Mouse (Mus musculus) stomach, embryonic 15.5 days (tissue): ENCODE measurements around the gene Ccl22. TPM values are rescaled to one million over a fixed set of nuclear protein-coding genes. Genes with fewer than 3 reads are reported as not detected.

Experiments used
- ATAC-seq: fragments of 200-750 bp; cut with Nextera tagmentation; 2 replicates; pipeline ENCODE4 v1.8.0; 2017; ENCODE audit warnings: low read depth, moderate number of reproducible peaks, moderate TSS enrichment; ENCODE audit not compliant: insufficient read depth, low FRiP score
- H3K27ac ChIP-seq: fragments of 300-500 bp; sonication (generic); 2 replicates; pipeline ENCODE4 v1.5.1; 2015; ENCODE audit warnings: mild to moderate bottlenecking, inconsistent platforms
- H3K27me3 ChIP-seq: fragments of 300-500 bp; sonication (generic); replicated peaks from 2 replicates; pipeline ENCODE4 v1.6.1; 2015; ENCODE audit warnings: inconsistent platforms
- H3K36me3 ChIP-seq: fragments of 300-500 bp; sonication (generic); 2 replicates; pipeline ENCODE4 v1.6.1; 2015; ENCODE audit warnings: inconsistent platforms
- H3K4me1 ChIP-seq: fragments of 300-500 bp; sonication (generic); 2 replicates; pipeline ENCODE4 v1.6.1; 2015; ENCODE audit warnings: inconsistent platforms
- H3K4me2 ChIP-seq: fragments of 300-500 bp; sonication (generic); 2 replicates; pipeline ENCODE4 v1.6.1; 2015; ENCODE audit warnings: mild to moderate bottlenecking, inconsistent platforms
- H3K4me3 ChIP-seq: fragments of 300-500 bp; sonication (generic); replicated peaks from 2 replicates; pipeline ENCODE4 v1.5.1; 2015; ENCODE audit warnings: inconsistent platforms
- H3K9ac ChIP-seq: fragments of 300-500 bp; sonication (generic); 2 replicates; pipeline ENCODE4 v1.6.1; 2015; ENCODE audit warnings: inconsistent platforms
- H3K9me3 ChIP-seq: fragments of 300-500 bp; sonication (generic); 2 replicates; pipeline ENCODE4 v1.6.1; 2016; ENCODE audit warnings: inconsistent platforms
- WGBS: fragments of 180-500 bp; shearing (Covaris S2); methylation state at CpG from one replicate; pipeline ENCODE4 v1.1.7; 2015; 5-methylcytosine and 5-hydroxymethylcytosine counted together
- polyA plus RNA-seq: library from polyadenylated mRNA; unstranded; fragments of >200 nt; fragmentation: Nextera tagmentation; extraction: Ambion mirVana; gene quantifications from 2 replicates; pipeline ENCODE4 v1.2.1, GENCODE M21; 2015

Ccl22 gene
- polyA plus RNA-seq, 1 experiment from 2014 or later = not detected

DNA sequence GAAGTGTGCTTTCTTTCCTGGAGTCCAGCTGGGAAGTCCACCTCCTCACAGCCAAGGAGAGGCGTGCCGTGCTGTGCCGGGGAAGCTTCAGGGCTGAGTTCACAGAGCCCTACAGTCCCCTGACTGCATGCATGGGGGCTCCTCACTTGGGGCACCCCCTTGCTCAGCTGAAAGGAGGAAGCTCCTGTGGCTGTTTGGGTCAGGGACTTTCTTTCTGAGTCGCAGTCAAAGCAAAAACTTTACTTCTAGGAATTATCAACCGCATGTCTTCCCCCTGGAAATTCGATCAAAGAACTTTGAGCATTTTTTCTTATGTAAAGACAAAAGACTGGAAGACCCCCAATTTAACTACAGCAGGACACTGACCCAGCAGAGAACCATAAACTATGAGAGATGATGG is 5.6 kb upstream of the Ccl22 start:
- no peaks in the 10 kb centered on the region for H3K9me3 ChIP-seq
- no peak overlapping the region for H3K4me3 ChIP-seq
- no peak overlapping the region for H3K4me2 ChIP-seq
- H3K9ac ChIP-seq = no peak overlapping the region
- no peaks in the 10 kb centered on the region for H3K4me1 ChIP-seq
- no peak overlapping the region for H3K27ac ChIP-seq
- no peaks in the 10 kb centered on the region for H3K27me3 ChIP-seq
- WGBS = 84% methylated on average over 6 of the region's 6 CpGs
- H3K36me3 ChIP-seq = no peaks in the 10 kb centered on the region
- no peak for ATAC-seq

DNA sequence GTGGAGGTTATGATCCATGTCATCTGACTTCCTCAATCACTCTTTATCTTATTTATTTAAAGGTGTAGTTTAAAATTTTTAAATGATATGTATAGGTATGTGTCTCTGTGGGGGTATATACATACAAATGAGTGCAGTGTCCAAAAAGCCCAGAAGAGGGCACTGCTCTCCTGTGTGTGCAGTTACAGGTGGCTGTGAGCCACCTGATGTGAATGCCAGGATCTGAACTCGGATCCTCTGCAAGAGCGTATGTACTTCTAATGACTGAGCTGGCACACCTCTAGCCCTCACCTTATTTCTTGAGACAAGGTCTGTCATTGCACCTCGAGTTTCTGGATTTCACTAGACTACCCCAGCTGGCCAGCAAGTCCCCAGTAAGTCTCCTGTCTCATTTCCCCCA is 4.8 kb upstream of the Ccl22 start:
- Histone ChIP-seq H3K9me3 (no peaks in the 10 kb centered on the region), H3K4me2 (no peak overlapping the region), H3K27ac (no peak overlapping the region), H3K36me3 (no peaks in the 10 kb centered on the region), H3K9ac (no peak overlapping the region), H3K4me1 (no peaks in the 10 kb centered on the region), H3K4me3 (no peak overlapping the region), H3K27me3 (no peaks in the 10 kb centered on the region)
- ATAC-seq = no peak
- 90% methylated on average over 3 of the region's 3 CpGs for WGBS

DNA sequence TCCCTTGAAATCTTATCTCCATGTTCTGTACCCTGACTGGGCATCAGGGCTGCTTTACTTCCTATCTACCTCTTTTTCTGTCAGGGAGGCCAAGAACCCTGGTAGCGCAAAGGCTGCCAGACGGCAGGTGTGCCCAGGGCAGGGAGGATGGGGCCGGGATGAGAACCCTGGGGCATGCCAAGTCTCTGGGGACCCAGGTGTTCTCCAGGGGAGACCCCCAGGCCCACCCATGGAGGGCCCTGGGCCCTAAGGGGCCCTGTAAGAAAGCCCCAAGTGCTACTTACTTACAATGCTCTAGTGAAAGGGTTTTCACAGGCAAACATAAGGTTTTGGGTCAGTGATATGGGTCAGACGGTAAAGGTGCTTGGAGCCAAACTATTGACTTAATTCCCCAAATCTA is 3.7 kb upstream of the Ccl22 start:
- Histone ChIP-seq H3K4me3 (no peak overlapping the region), H3K4me2 (no peak overlapping the region), H3K4me1 (no peaks in the 10 kb centered on the region), H3K9me3 (no peaks in the 10 kb centered on the region), H3K27me3 (no peaks in the 10 kb centered on the region), H3K36me3 (no peaks in the 10 kb centered on the region), H3K9ac (no peak overlapping the region), H3K27ac (no peak overlapping the region)
- WGBS = 80% methylated on average over 4 of the region's 4 CpGs
- ATAC-seq = no peak

DNA sequence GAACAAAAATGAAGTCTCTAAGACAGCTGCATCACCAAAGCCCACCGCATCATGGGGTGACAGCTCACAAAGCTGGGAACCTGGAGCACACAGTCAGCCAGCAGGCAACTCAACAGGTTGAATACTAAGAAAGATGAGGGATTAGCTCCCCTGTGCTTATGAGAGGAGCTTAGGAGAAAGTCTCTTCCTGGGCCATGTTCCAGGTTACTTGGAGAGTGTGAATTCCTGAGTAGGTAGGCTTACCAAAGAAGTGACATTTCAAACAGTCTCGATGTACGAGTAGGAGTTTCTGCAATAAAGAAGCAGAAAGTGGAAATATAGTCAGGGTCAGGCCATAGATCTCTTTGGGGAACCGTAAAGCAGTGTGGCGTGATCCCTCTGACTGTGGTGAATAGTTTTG is 906 bp upstream of the Ccl22 start:
- H3K4me1 ChIP-seq = no peaks in the 10 kb centered on the region
- no peak overlapping the region for H3K4me3 ChIP-seq
- H3K9me3 ChIP-seq = no peaks in the 10 kb centered on the region
- H3K27me3 ChIP-seq = no peaks in the 10 kb centered on the region
- no peak overlapping the region for H3K27ac ChIP-seq
- no peak overlapping the region for H3K9ac ChIP-seq
- 82% methylated on average over 5 of the region's 5 CpGs for WGBS
- ATAC-seq = no peak
- H3K4me2 ChIP-seq = no peak overlapping the region
- no peaks in the 10 kb centered on the region for H3K36me3 ChIP-seq

DNA sequence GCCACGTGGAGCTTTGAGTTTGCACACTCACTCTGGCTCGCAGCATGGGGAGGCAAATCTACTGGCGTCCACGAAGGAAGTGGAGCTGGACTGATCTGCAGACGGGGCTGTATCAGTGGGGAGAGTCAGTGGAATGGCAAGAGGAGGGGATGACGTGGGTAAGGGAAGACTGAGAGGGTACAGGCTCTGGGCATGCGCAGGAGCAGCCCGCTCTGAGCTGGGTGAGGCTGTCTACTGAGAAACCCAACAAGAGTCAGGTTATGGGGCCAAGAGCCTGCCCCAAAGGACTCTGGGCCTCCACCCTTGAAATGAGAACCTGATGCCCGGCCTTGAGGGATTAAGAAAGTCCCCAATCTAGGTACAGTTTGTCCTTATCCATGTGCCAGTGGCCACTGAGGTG is 418 bp upstream of the Ccl22 start:
- no peaks in the 10 kb centered on the region for H3K36me3 ChIP-seq
- H3K4me3 ChIP-seq = no peak overlapping the region
- H3K4me2 ChIP-seq = no peak overlapping the region
- H3K4me1 ChIP-seq = no peaks in the 10 kb centered on the region
- no peaks in the 10 kb centered on the region for H3K27me3 ChIP-seq
- WGBS = 77% methylated on average over 9 of the region's 9 CpGs
- H3K9ac ChIP-seq = no peak overlapping the region
- no peak for ATAC-seq
- no peak overlapping the region for H3K27ac ChIP-seq
- no peaks in the 10 kb centered on the region for H3K9me3 ChIP-seq

DNA sequence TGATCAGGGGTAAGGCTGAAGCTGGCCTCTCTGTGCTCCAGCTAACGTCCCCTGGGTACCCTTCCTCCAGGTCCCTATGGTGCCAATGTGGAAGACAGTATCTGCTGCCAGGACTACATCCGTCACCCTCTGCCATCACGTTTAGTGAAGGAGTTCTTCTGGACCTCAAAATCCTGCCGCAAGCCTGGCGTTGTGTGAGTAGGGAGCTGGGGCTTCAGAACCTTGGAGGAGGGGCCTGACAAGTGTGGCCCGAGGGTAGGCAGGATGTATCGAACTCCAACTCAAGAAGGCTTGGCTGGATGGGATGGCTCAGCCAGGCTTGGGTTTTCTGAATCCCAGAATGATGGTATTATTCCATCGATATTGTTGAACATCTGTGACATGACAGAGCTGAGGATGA is 1.4 kb downstream of the Ccl22 start:
- ATAC-seq = no peak
- H3K9me3 ChIP-seq = no peaks in the 10 kb centered on the region
- H3K9ac ChIP-seq = no peak overlapping the region
- H3K27me3 ChIP-seq = no peaks in the 10 kb centered on the region
- no peak overlapping the region for H3K4me3 ChIP-seq
- no peaks in the 10 kb centered on the region for H3K4me1 ChIP-seq
- no peak overlapping the region for H3K4me2 ChIP-seq
- WGBS = 81% methylated on average over 8 of the region's 8 CpGs
- H3K27ac ChIP-seq = no peak overlapping the region
- no peaks in the 10 kb centered on the region for H3K36me3 ChIP-seq

DNA sequence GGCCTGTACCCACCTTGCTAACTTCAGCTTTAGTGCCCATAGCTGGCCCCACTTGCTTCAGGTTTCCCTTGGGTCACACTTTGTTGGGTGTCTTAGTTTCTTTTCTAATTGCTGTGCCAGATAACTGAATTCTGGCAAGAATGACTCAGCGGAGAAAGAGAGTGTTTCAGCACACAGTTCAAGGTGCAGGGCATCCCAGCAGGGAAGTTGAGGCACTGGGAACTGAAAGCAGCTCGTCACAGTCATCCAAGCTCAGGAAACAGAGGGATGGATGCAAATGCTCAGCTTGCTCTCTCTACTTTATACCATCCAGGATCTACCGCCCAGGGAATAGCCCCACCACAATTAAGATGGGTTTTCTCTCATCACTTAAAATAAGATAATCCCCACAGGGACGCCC is 3.0 kb downstream of the Ccl22 start:
- Histone ChIP-seq H3K4me2 (no peak overlapping the region), H3K9me3 (no peaks in the 10 kb centered on the region), H3K4me3 (no peak overlapping the region), H3K27ac (no peak overlapping the region), H3K27me3 (no peaks in the 10 kb centered on the region), H3K9ac (no peak overlapping the region), H3K4me1 (no peaks in the 10 kb centered on the region), H3K36me3 (no peaks in the 10 kb centered on the region)
- 63% methylated on average over 4 of the region's 4 CpGs for WGBS
- ATAC-seq = no peak

DNA sequence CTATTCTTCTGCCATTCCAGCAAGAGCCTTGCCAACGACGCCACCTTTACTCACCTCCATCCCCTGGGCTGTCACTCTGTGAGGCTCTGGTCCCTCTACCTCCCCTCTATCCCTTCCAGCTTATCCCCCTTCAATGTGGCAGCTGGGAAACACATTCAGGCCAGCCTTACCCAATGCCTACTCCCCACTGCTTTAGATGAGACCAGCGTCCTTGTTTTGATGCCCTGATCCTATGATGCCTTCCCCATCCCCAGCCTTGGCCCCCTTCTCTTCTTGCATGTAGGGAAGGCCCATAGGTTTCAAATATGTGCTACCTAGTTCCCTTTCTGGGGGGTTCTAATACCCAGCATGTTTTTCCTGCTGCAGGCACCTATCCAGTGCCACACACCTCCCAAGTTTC is 4.6 kb downstream of the Ccl22 start:
- 66% methylated on average over 3 of the region's 3 CpGs for WGBS
- H3K4me2 ChIP-seq = no peak overlapping the region
- no peaks in the 10 kb centered on the region for H3K36me3 ChIP-seq
- no peak overlapping the region for H3K27ac ChIP-seq
- H3K27me3 ChIP-seq = no peaks in the 10 kb centered on the region
- H3K4me3 ChIP-seq = no peak overlapping the region
- no peaks in the 10 kb centered on the region for H3K4me1 ChIP-seq
- no peaks in the 10 kb centered on the region for H3K9me3 ChIP-seq
- no peak overlapping the region for H3K9ac ChIP-seq
- ATAC-seq = no peak

DNA sequence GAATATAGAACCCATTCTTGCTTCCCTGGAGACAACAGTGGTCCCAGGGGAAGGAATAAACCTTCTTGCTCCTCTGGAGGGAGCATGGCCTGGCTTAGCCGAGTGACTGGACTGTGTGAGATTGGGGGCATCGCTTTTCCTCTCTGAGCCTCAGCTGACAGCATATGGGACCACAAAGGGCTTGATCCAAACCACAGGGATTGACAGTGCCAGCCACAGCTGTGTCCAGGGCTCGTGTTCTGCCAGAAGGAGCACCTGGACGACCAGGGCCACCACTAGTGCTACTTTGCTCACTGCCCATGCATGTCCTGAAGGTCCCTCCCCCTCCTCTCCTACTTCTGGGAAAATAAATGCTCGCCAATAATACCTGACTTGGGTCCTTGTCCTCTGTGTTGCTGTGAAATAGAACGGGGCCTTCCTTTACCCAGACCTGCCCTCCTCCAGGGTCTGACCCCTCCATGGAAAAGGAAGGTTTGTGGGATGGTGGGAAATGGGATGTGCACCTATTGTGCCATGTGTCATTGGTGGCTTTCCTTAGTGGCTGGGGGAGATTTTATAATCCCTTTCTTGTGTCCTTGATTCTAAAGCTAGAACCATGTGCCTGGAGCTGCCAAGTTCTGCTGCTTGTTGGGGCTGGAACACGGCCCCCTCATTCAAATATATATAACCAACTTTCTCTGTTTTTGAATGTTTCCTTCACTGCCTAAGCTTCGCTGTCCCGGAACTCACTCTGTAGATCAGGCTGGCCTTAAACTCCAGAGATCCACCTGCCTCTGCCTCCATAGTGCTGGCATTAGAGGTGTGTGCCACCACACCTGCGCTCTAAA is 5.8 kb downstream of the Ccl22 start:
- H3K36me3 ChIP-seq = no peaks in the 10 kb centered on the region
- no peak overlapping the region for H3K4me3 ChIP-seq
- H3K9me3 ChIP-seq = no peaks in the 10 kb centered on the region
- no peak overlapping the region for H3K9ac ChIP-seq
- no peak for ATAC-seq
- no peak overlapping the region for H3K4me2 ChIP-seq
- no peak overlapping the region for H3K27ac ChIP-seq
- H3K4me1 ChIP-seq = no peaks in the 10 kb centered on the region
- H3K27me3 ChIP-seq = no peaks in the 10 kb centered on the region
- 77% methylated on average over 10 of the region's 10 CpGs for WGBS

DNA sequence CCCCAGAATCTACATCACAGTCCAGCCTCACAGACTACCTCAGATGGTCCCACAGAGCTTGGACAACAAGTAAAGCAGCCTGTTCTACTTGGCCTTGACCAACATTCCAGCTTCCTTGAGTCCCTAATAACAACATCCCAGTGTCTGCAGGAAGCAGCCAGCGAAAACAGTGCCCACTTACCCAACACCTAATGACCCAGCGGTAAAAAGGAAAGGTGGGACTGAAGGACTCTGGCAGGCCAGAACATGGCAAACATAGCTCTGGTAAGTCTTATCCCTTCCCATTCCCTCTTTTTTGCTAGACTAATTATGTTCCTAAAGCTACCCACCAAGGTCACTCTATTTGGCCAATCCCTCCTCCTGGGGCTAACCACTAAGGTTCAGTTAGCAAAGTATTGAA is 8.6 kb downstream of the Ccl22 start:
- WGBS = 83% methylated on average over 2 of the region's 2 CpGs
- Histone ChIP-seq H3K36me3 (no peaks in the 10 kb centered on the region), H3K9me3 (no peaks in the 10 kb centered on the region)

DNA sequence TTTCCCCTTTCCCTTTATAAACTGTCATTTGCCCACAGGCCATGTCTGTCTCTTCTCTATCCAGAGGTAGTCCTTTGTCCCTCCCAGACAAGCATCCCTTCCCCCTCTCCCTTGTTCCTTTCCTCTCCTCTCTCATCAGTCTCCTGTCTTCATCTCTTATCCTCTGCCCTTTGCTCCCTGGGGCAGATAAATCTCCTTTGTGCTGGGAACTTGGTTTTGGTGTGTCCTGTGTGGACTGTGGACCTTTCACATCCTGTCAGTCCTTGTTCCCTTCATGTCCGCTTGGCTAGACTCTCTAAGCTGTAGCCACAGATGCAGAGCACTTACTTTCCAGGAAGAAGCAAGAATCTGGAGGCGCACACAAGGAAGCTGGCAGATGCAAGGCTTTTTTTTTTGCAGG is 9.1 kb downstream of the Ccl22 start:
- Histone ChIP-seq H3K9me3 (no peaks in the 10 kb centered on the region), H3K4me3 (no peak overlapping the region), H3K9ac (no peak overlapping the region), H3K36me3 (no peaks in the 10 kb centered on the region), H3K27me3 (no peaks in the 10 kb centered on the region), H3K4me1 (no peaks in the 10 kb centered on the region), H3K27ac (no peak overlapping the region), H3K4me2 (no peak overlapping the region)
- no peak for ATAC-seq
- 73% methylated on average over 2 of the region's 2 CpGs for WGBS

More for the DNA sequence above, 8.6 kb downstream of the Ccl22 start:
- Histone ChIP-seq H3K27ac (no peak overlapping the region), H3K4me2 (no peak overlapping the region), H3K4me3 (no peak overlapping the region), H3K27me3 (no peaks in the 10 kb centered on the region), H3K4me1 (no peaks in the 10 kb centered on the region), H3K9ac (no peak overlapping the region)
- ATAC-seq = no peak

DNA sequence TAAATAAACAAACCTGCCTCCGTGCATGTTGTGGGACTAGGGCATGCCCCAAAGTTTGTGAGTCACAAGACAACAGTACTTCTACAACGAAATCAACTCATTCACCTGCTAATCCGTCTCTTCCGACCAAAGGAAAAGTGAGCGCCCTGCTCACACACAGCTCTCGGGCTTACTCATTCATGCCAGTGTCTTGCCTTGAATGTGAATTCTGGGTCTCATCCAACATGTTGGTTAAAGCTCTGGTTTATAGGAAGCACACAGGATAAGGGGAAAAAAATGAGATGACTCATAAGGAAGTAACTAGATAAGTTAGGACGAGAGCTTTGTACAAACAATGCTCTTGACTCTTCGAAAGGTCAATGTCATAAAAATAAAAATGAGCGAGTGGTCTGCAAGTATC is 21.6 kb downstream of the Ccl22 start:
- no peak for ATAC-seq
- H3K4me1 ChIP-seq = peaks cover 12% of the 10 kb centered on the region
- no peak overlapping the region for H3K4me3 ChIP-seq
- no peak overlapping the region for H3K27ac ChIP-seq
- no peaks in the 10 kb centered on the region for H3K36me3 ChIP-seq
- H3K4me2 ChIP-seq = no peak overlapping the region
- H3K9ac ChIP-seq = no peak overlapping the region
- H3K9me3 ChIP-seq = no peaks in the 10 kb centered on the region
- 0 out of 2 replicates have a peak, but pooled peaks cover 9% of the 10 kb centered on the region for H3K27me3 ChIP-seq
- WGBS = 45% methylated on average over 9 of the region's 9 CpGs

DNA sequence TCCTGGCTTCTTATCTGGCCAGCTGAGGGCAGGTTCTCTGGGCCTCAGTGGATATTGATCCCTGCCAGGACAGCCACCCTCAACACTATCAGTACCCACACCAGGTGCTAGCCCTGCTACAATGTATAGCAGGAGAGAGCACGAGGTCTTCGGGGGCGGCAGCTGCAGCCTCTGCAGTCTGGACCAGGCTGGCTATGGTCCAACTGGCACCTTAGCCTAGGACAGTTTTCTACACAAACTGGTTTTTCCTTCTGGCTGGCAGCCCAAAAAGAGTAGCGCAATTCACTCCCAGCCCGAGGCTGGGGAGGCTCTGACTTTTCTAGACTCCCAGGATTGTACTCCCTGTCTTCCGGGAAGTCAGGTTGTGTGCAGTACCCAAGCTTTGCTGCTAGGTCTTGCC is 25.6 kb downstream of the Ccl22 start:
- Histone ChIP-seq H3K4me1 (peaks cover 27% of the 10 kb centered on the region), H3K27me3 (peaks cover 26% of the 10 kb centered on the region), H3K36me3 (no peaks in the 10 kb centered on the region), H3K27ac (peak overlapping the region; percentile 68), H3K4me3 (no peak overlapping the region), H3K9me3 (no peaks in the 10 kb centered on the region), H3K4me2 (peak overlapping the region; percentile 93; the same call in 1 of the 2 replicates), H3K9ac (no peak overlapping the region)
- peak; percentile 66 for ATAC-seq
- WGBS = 26% methylated on average over 6 of the region's 6 CpGs
